Mouse (Mus musculus): ENCODE results near the gene 2900011O08Rik. TPM values are rescaled to one million over a fixed set of nuclear protein-coding genes. Genes with fewer than 3 reads are reported as not detected.

2900011O08Rik gene
- polyA plus RNA-seq, 1 experiment from 2014 or later, result 0.13 TPM

- 84% methylated on average over 7 of the region's 7 CpGs for WGBS (ENCODE audit: insufficient replicate concordance)
- H3K27ac ChIP-seq (ENCODE audit: low read length), result no peak overlapping the region
- H3K9me3 ChIP-seq (replicated peaks; ENCODE audit: control insufficient read depth, low read length), result no peaks in the 10 kb centered on the region
- no peak overlapping the region for H3K9ac ChIP-seq (ENCODE audit: low read depth, low read length)
- no peak overlapping the region for H3K4me3 ChIP-seq (ENCODE audit: low read depth, low read length)
- H3K27me3 ChIP-seq (ENCODE audit: control insufficient read depth, insufficient read depth, low read depth, low read length), result no peaks in the 10 kb centered on the region
- no peak overlapping the region for H3K4me2 ChIP-seq (ENCODE audit: low read depth, low read length)
- no peaks in the 10 kb centered on the region for H3K4me1 ChIP-seq (ENCODE audit: control insufficient read depth, low read depth, low read length)
- ATAC-seq (ENCODE audit: low read depth), result no peak
- peaks cover 36% of the 10 kb centered on the region for H3K36me3 ChIP-seq (ENCODE audit: control insufficient read depth, insufficient read depth)
Observed at GRCm38 (mm10) chr16:14130796-14131195, 144.4 kb downstream of the 2900011O08Rik start.

- Histone ChIP-seq H3K27me3 (ENCODE audit: control insufficient read depth, insufficient read depth, low read depth, low read length) (no peaks in the 10 kb centered on the region), H3K9ac (ENCODE audit: low read depth, low read length) (no peak overlapping the region), H3K27ac (ENCODE audit: low read length) (no peak overlapping the region), H3K9me3 (replicated peaks; ENCODE audit: control insufficient read depth, low read length) (no peaks in the 10 kb centered on the region), H3K36me3 (ENCODE audit: control insufficient read depth, insufficient read depth) (peaks cover 36% of the 10 kb centered on the region), H3K4me2 (ENCODE audit: low read depth, low read length) (no peak overlapping the region), H3K4me3 (ENCODE audit: low read depth, low read length) (no peak overlapping the region), H3K4me1 (ENCODE audit: control insufficient read depth, low read depth, low read length) (no peaks in the 10 kb centered on the region)
- 82% methylated on average over 3 of the region's 3 CpGs for WGBS (ENCODE audit: insufficient replicate concordance)
- no peak for ATAC-seq (ENCODE audit: low read depth)
Observed at GRCm38 (mm10) chr16:14131376-14131775, 145.0 kb downstream of the 2900011O08Rik start.

GRCm38 (mm10) chr16:14131838-14132237 is 145.4 kb downstream of the 2900011O08Rik start:
- ATAC-seq (ENCODE audit: low read depth), result peak; percentile 75
- Histone ChIP-seq H3K4me3 (ENCODE audit: low read depth, low read length) (no peak overlapping the region), H3K36me3 (ENCODE audit: control insufficient read depth, insufficient read depth) (peaks cover 40% of the 10 kb centered on the region), H3K4me1 (ENCODE audit: control insufficient read depth, low read depth, low read length) (no peaks in the 10 kb centered on the region), H3K27ac (ENCODE audit: low read length) (no peak overlapping the region), H3K27me3 (ENCODE audit: control insufficient read depth, insufficient read depth, low read depth, low read length) (no peaks in the 10 kb centered on the region), H3K4me2 (ENCODE audit: low read depth, low read length) (no peak overlapping the region), H3K9me3 (replicated peaks; ENCODE audit: control insufficient read depth, low read length) (no peaks in the 10 kb centered on the region), H3K9ac (ENCODE audit: low read depth, low read length) (no peak overlapping the region)
- 62% methylated on average over 5 of the region's 5 CpGs for WGBS (ENCODE audit: insufficient replicate concordance)

GRCm38 (mm10) chr16:14135014-14135413 is 148.6 kb downstream of the 2900011O08Rik start:
- Histone ChIP-seq H3K4me3 (ENCODE audit: low read depth, low read length) (no peak overlapping the region), H3K36me3 (ENCODE audit: control insufficient read depth, insufficient read depth) (peaks cover 38% of the 10 kb centered on the region), H3K4me1 (ENCODE audit: control insufficient read depth, low read depth, low read length) (0 out of 2 replicates have a peak, but pooled peaks cover 2% of the 10 kb centered on the region)

GRCm38 (mm10) chr16:14137976-14138561 is 151.7 kb downstream of the 2900011O08Rik start:
- Histone ChIP-seq H3K36me3 (ENCODE audit: control insufficient read depth, insufficient read depth) (peaks cover 38% of the 10 kb centered on the region), H3K27me3 (ENCODE audit: control insufficient read depth, insufficient read depth, low read depth, low read length) (no peaks in the 10 kb centered on the region), H3K4me2 (ENCODE audit: low read depth, low read length) (no peak overlapping the region), H3K4me3 (ENCODE audit: low read depth, low read length) (no peak overlapping the region), H3K4me1 (ENCODE audit: control insufficient read depth, low read depth, low read length) (0 out of 2 replicates have a peak, but pooled peaks cover 2% of the 10 kb centered on the region), H3K27ac (ENCODE audit: low read length) (no peak overlapping the region), H3K9ac (ENCODE audit: low read depth, low read length) (no peak overlapping the region), H3K9me3 (replicated peaks; ENCODE audit: control insufficient read depth, low read length) (no peaks in the 10 kb centered on the region)
- 83% methylated on average over 1 of the region's 1 CpGs for WGBS (ENCODE audit: insufficient replicate concordance)
- ATAC-seq (ENCODE audit: low read depth), result no peak

More at GRCm38 (mm10) chr16:14135014-14135413, 148.6 kb downstream of the 2900011O08Rik start:
- Histone ChIP-seq H3K27ac (ENCODE audit: low read length) (no peak overlapping the region), H3K27me3 (ENCODE audit: control insufficient read depth, insufficient read depth, low read depth, low read length) (no peaks in the 10 kb centered on the region), H3K4me2 (ENCODE audit: low read depth, low read length) (no peak overlapping the region), H3K9ac (ENCODE audit: low read depth, low read length) (no peak overlapping the region), H3K9me3 (replicated peaks; ENCODE audit: control insufficient read depth, low read length) (no peaks in the 10 kb centered on the region)
- whole genome bisulfite sequencing (ENCODE audit: insufficient replicate concordance), result 42% methylated on average over 2 of the region's 2 CpGs
- ATAC-seq (ENCODE audit: low read depth), result no peak

DNA sequence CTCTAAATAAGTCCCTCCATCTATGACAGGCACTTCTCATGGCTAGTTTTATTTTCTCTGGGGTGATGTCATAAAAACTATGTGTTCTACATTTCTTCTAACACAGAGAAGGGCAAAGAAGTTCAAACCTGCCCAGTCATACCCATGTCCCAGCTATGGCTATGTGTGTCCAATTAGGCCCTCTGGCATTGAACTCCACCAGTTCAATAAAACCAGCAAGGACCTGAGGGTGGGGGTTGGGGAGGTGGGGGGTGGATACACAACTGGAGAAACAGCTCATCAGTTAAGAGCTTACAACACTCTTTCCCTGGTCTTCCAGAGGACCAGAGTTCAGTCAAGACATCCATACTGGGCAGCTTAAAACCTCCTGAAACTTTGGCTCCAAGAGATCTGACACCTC is 152.7 kb downstream of the 2900011O08Rik start:
- no peaks in the 10 kb centered on the region for H3K27me3 ChIP-seq (ENCODE audit: control insufficient read depth, insufficient read depth, low read depth, low read length)
- ATAC-seq (ENCODE audit: low read depth), result no peak
- H3K4me3 ChIP-seq (ENCODE audit: low read depth, low read length), result no peak overlapping the region
- H3K9ac ChIP-seq (ENCODE audit: low read depth, low read length), result no peak overlapping the region
- no peaks in the 10 kb centered on the region for H3K9me3 ChIP-seq (replicated peaks; ENCODE audit: control insufficient read depth, low read length)
- no peak overlapping the region for H3K4me2 ChIP-seq (ENCODE audit: low read depth, low read length)
- H3K4me1 ChIP-seq (ENCODE audit: control insufficient read depth, low read depth, low read length), result 0 out of 2 replicates have a peak, but pooled peaks cover 2% of the 10 kb centered on the region
- peaks cover 38% of the 10 kb centered on the region for H3K36me3 ChIP-seq (ENCODE audit: control insufficient read depth, insufficient read depth)
- no peak overlapping the region for H3K27ac ChIP-seq (ENCODE audit: low read length)

DNA sequence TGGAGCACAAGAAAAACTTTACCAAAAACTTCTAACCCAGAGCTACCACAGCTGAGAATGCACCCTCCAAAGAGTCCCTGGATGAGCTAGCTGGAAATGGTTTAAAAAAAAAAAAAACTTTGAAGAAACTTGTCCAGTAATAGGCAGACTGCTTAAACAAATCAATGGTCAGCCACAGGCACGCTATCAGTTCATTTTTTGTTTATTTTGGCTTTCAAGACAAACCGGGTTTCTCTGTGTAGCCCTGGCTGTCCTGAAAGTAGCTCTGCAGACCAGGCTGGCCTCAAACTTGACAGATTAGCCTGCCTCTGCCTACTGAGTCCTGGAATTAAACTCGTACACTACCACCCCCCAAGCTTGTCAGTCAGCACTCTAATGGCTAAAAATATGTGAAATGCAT is 156.9 kb downstream of the 2900011O08Rik start:
- Histone ChIP-seq H3K27ac (ENCODE audit: low read length) (no peak overlapping the region), H3K27me3 (ENCODE audit: control insufficient read depth, insufficient read depth, low read depth, low read length) (no peaks in the 10 kb centered on the region), H3K9ac (ENCODE audit: low read depth, low read length) (no peak overlapping the region), H3K4me1 (ENCODE audit: control insufficient read depth, low read depth, low read length) (0 out of 2 replicates have a peak, but pooled peaks cover under 1% of the 10 kb centered on the region), H3K9me3 (replicated peaks; ENCODE audit: control insufficient read depth, low read length) (no peaks in the 10 kb centered on the region), H3K4me3 (ENCODE audit: low read depth, low read length) (no peak overlapping the region), H3K4me2 (ENCODE audit: low read depth, low read length) (no peak overlapping the region), H3K36me3 (ENCODE audit: control insufficient read depth, insufficient read depth) (peaks cover 47% of the 10 kb centered on the region)
- no peak for ATAC-seq (ENCODE audit: low read depth)
- WGBS (ENCODE audit: insufficient replicate concordance), result 65% methylated on average over 3 of the region's 3 CpGs

DNA sequence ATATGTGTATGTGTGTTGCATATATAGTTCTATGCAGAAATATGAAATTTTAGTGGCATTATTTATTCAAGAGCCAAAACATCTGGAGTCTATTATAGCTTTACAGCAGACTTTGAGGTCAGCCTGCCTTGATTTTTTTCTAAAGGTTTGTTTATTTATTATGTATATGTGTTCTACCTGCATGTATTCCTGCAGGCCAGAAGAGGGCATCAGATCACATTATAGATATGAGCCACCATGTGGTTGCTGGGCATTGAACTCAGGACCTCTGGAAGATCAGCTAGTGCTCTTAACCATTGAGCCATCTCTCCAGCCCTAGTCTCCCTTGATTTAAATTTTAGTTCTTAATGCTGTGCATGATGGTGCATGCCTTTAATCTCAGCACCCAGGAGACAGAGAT is 161.3 kb downstream of the 2900011O08Rik start:
- no peaks in the 10 kb centered on the region for H3K9me3 ChIP-seq (replicated peaks; ENCODE audit: control insufficient read depth, low read length)
- H3K4me2 ChIP-seq (ENCODE audit: low read depth, low read length), result no peak overlapping the region
- peaks cover 46% of the 10 kb centered on the region for H3K36me3 ChIP-seq (ENCODE audit: control insufficient read depth, insufficient read depth)
- H3K9ac ChIP-seq (ENCODE audit: low read depth, low read length), result no peak overlapping the region
- H3K27ac ChIP-seq (ENCODE audit: low read length), result no peak overlapping the region
- H3K27me3 ChIP-seq (ENCODE audit: control insufficient read depth, insufficient read depth, low read depth, low read length), result no peaks in the 10 kb centered on the region
- ATAC-seq (ENCODE audit: low read depth), result no peak
- H3K4me1 ChIP-seq (ENCODE audit: control insufficient read depth, low read depth, low read length), result no peaks in the 10 kb centered on the region
- no peak overlapping the region for H3K4me3 ChIP-seq (ENCODE audit: low read depth, low read length)
